Mouse (Mus musculus) forebrain, embryonic 10.5 days (tissue): ENCODE measurements at regions not wholly inside any gene's neighbourhood (a gene's known extent, or its start where the extent isn't known, plus 50 kb on each side); places are given as distances from the start of the nearest gene placed in this dataset.

Source experiments
- DNase-seq: peaks from one replicate; pipeline ENCODE4 v3.0.0-alpha.2; 2017; ENCODE audit warnings: low spot score; ENCODE audit errors: extremely low spot score
- H3K27ac ChIP-seq: fragments of 300-500 bp; sonication (generic); 2 replicates; pipeline ENCODE4 v1.5.1; 2016; ENCODE audit warnings: mild to moderate bottlenecking
- H3K27me3 ChIP-seq: fragments of 300-500 bp; sonication (generic); 2 replicates; pipeline ENCODE4 v1.6.1; 2016; ENCODE audit warnings: mild to moderate bottlenecking; ENCODE audit not compliant: poor library complexity, severe bottlenecking
- H3K36me3 ChIP-seq: fragments of 300-500 bp; sonication (generic); replicated peaks from 2 replicates; pipeline ENCODE4 v1.6.1; 2016; ENCODE audit warnings: mild to moderate bottlenecking, moderate library complexity
- H3K4me1 ChIP-seq: fragments of 300-500 bp; sonication (generic); 2 replicates; pipeline ENCODE4 v1.6.1; 2016
- H3K4me3 ChIP-seq: fragments of 300-500 bp; sonication (generic); 2 replicates; pipeline ENCODE4 v1.5.1; 2016; ENCODE audit warnings: mild to moderate bottlenecking, moderate library complexity
- H3K9me3 ChIP-seq: fragments of 300-500 bp; sonication (generic); 2 replicates; pipeline ENCODE4 v1.6.1; 2016; ENCODE audit warnings: mild to moderate bottlenecking, moderate library complexity
- WGBS: fragments of 180-500 bp; shearing (Covaris S2); methylation state at CpG from one replicate; pipeline ENCODE4 v1.1.7; 2016; 5-methylcytosine and 5-hydroxymethylcytosine counted together

- no peak overlapping the region for H3K4me3 ChIP-seq
- 75% methylated on average over 7 of the region's 7 CpGs for WGBS
- peak overlapping the region; percentile 66 for H3K27ac ChIP-seq
- peaks cover 15% of the 10 kb centered on the region for H3K4me1 ChIP-seq
- H3K9me3 ChIP-seq = no peaks in the 10 kb centered on the region
- H3K27me3 ChIP-seq = peaks cover 5% of the 10 kb centered on the region; the same call in 1 of the 2 replicates
- no peaks in the 10 kb centered on the region for H3K36me3 ChIP-seq
- no peak for DNase-seq
These were observed 654.7 kb downstream of the Adgrl2 start for GRCm38 (mm10) chr3:148335654-148336053.

GRCm38 (mm10) chr3:148324911-148325621 lies 665.3 kb downstream of the Adgrl2 start:
- Histone ChIP-seq H3K9me3 (no peaks in the 10 kb centered on the region), H3K4me1 (no peaks in the 10 kb centered on the region), H3K4me3 (no peak overlapping the region), H3K27me3 (no peaks in the 10 kb centered on the region), H3K36me3 (no peaks in the 10 kb centered on the region), H3K27ac (no peak overlapping the region)
- DNase-seq = no peak
- WGBS = 81% methylated on average over 2 of the region's 2 CpGs

- DNase-seq = no peak
- 94% methylated on average over 3 of the region's 3 CpGs for WGBS
- Histone ChIP-seq H3K4me1 (no peaks in the 10 kb centered on the region), H3K36me3 (no peaks in the 10 kb centered on the region), H3K9me3 (no peaks in the 10 kb centered on the region), H3K4me3 (no peak overlapping the region), H3K27ac (no peak overlapping the region), H3K27me3 (no peaks in the 10 kb centered on the region)
These were observed 668.5 kb downstream of the Adgrl2 start for GRCm38 (mm10) chr3:148321894-148322293.

DNA sequence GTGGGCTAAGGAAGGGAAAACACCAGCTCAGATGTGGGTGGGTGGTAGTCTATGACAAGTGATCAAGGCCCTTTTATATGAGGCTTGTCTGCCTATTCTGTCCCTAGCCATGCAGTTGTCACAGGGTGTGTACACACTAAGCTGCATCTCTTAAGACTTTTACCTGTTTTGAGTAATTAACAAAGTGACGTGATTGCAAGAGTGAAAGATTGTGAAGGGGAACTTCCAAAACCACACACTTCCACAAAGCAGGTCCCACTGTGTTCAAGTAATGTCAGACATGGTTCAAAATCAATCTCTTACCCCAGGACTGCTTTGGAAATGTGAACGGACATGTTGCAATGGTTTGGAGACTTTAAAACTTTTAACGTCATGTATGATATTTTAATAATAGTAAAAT lies 674.2 kb downstream of the Adgrl2 start:
- Histone ChIP-seq H3K9me3 (no peaks in the 10 kb centered on the region), H3K27me3 (no peaks in the 10 kb centered on the region), H3K4me3 (no peak overlapping the region), H3K36me3 (no peaks in the 10 kb centered on the region), H3K27ac (no peak overlapping the region), H3K4me1 (no peaks in the 10 kb centered on the region)
- 94% methylated on average over 3 of the region's 3 CpGs for WGBS
- DNase-seq = no peak

GRCm38 (mm10) chr3:148315286-148315685 lies 675.1 kb downstream of the Adgrl2 start:
- no peaks in the 10 kb centered on the region for H3K9me3 ChIP-seq
- H3K4me1 ChIP-seq = no peaks in the 10 kb centered on the region
- 93% methylated on average over 1 of the region's 1 CpGs for WGBS
- no peak for DNase-seq
- H3K36me3 ChIP-seq = no peaks in the 10 kb centered on the region
- H3K4me3 ChIP-seq = no peak overlapping the region
- H3K27ac ChIP-seq = no peak overlapping the region
- H3K27me3 ChIP-seq = no peaks in the 10 kb centered on the region

- H3K27ac ChIP-seq = no peak overlapping the region
- WGBS = 93% methylated on average over 5 of the region's 5 CpGs
- H3K36me3 ChIP-seq = no peaks in the 10 kb centered on the region
- H3K4me1 ChIP-seq = 0 out of 2 replicates have a peak, but pooled peaks cover 2% of the 10 kb centered on the region
- no peak overlapping the region for H3K4me3 ChIP-seq
- DNase-seq = no peak
- no peaks in the 10 kb centered on the region for H3K9me3 ChIP-seq
- no peaks in the 10 kb centered on the region for H3K27me3 ChIP-seq
These were observed 694.8 kb downstream of the Adgrl2 start for GRCm38 (mm10) chr3:148295515-148295914.

- Histone ChIP-seq H3K9me3 (no peaks in the 10 kb centered on the region), H3K36me3 (no peaks in the 10 kb centered on the region), H3K4me3 (no peak overlapping the region), H3K4me1 (no peaks in the 10 kb centered on the region), H3K27ac (no peak overlapping the region), H3K27me3 (no peaks in the 10 kb centered on the region)
- WGBS = 52% methylated on average over 3 of the region's 3 CpGs
- no peak for DNase-seq
These were observed 711.4 kb downstream of the Adgrl2 start for GRCm38 (mm10) chr3:148278978-148279377.

DNA sequence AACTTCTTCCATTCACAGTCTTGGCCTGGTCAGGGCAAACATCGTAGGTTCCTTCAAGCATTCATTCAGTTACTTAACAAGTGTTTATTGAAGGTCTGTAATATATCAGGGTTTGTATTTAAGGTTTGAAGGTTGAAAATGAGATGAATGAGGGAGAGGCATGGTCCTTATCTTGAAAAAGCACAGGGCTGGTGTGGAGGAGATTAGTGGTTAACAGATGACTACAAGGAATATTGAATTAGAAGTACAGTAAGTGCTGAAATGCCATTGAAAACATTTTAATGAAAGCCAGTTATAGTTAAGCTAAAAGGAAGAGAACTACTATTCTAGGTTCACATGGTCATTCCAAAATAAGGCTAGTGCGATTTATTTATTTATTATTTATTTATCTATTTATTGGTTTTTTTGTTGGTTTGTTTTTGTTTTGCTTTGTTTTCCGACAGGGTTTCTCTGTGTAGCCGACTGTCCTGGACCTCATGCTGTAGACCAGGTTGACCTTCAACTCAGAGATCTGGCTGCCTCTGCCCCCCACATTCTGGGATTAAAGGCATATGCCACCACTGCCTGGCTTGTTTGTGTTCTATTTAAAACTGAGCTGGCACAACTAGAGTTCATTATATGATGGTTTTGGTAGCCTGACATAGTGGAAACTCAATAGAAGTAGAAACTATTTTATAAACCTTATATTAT lies 718.1 kb downstream of the Adgrl2 start:
- no peaks in the 10 kb centered on the region for H3K27me3 ChIP-seq
- H3K36me3 ChIP-seq = no peaks in the 10 kb centered on the region
- H3K27ac ChIP-seq = no peak overlapping the region
- no peak for DNase-seq
- 82% methylated on average over 4 of the region's 4 CpGs for WGBS
- H3K4me1 ChIP-seq = peaks cover 17% of the 10 kb centered on the region
- no peak overlapping the region for H3K4me3 ChIP-seq
- no peaks in the 10 kb centered on the region for H3K9me3 ChIP-seq

DNA sequence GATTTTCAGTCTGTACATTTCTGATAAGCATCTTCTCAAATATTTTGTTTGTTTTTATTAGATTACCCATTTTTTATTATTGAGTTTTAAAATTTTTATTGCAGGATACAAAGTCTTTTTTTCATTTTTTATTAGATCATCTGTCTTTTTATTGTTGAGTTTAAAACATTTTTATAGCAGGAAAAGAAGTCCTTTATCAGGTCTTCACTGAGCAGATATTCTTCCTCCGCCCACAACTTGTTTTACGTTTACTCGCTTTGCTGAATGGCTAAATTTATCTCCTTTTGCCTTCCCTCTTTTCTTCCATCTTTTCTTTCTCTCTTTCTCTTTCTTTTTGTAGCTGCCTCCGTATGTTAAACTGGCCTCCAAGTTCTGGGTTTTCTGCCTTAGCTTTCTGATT lies 721.5 kb downstream of the Adgrl2 start:
- no peaks in the 10 kb centered on the region for H3K9me3 ChIP-seq
- H3K36me3 ChIP-seq = no peaks in the 10 kb centered on the region
- H3K4me3 ChIP-seq = no peak overlapping the region
- H3K4me1 ChIP-seq = peaks cover 17% of the 10 kb centered on the region
- no peak for DNase-seq
- no peak overlapping the region for H3K27ac ChIP-seq
- H3K27me3 ChIP-seq = no peaks in the 10 kb centered on the region
- 93% methylated on average over 4 of the region's 4 CpGs for WGBS

DNA sequence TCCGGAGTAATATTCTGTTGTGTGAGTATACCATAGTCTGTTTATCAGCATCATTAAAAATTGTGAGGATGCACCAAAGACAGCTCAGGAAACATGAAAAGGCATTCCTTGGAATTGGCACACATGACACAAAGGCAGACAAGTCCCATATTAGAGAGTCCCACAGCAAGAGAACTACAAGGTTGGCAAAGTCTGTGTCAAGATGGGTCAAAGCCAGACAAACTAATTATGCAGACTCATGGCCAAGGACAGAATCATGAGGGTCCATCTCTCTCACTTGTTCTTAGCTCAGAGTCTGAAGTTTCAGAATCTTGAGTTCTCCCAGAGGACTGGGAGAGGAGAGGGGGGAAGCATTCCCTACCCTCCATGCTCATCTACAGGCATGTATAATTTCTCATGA lies 731.1 kb downstream of the Adgrl2 start:
- no peaks in the 10 kb centered on the region for H3K9me3 ChIP-seq
- H3K4me3 ChIP-seq = no peak overlapping the region
- H3K27ac ChIP-seq = no peak overlapping the region
- H3K36me3 ChIP-seq = no peaks in the 10 kb centered on the region
- no peaks in the 10 kb centered on the region for H3K27me3 ChIP-seq
- H3K4me1 ChIP-seq = no peaks in the 10 kb centered on the region
- WGBS = 83% methylated on average over 1 of the region's 1 CpGs
- DNase-seq = no peak

GRCm38 (mm10) chr3:148248617-148249016 lies 741.7 kb downstream of the Adgrl2 start:
- Histone ChIP-seq H3K27ac (no peak overlapping the region), H3K9me3 (no peaks in the 10 kb centered on the region), H3K36me3 (no peaks in the 10 kb centered on the region), H3K27me3 (no peaks in the 10 kb centered on the region), H3K4me1 (no peaks in the 10 kb centered on the region), H3K4me3 (no peak overlapping the region)
- DNase-seq = no peak
- WGBS = 86% methylated on average over 1 of the region's 1 CpGs

DNA sequence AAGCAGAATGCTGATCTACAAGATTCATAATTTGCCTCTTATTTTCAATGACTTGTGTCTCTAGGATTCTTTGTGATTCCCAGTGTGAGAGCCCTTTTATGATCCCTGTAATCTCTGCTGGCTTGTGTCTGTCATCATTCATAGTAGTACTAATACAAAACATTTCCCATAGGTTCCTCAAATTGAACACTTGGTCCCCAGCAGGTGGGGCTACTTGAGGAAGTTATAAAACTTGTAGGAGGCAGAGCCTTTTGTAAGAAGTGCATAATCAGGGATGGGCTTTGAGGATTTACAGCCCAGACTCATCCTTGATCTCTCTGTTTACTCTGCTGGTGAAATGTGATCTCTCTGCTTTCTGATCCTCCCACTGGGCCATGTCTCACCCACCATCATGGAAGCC lies 743.6 kb downstream of the Adgrl2 start:
- Histone ChIP-seq H3K4me1 (no peaks in the 10 kb centered on the region), H3K36me3 (no peaks in the 10 kb centered on the region), H3K27me3 (no peaks in the 10 kb centered on the region), H3K4me3 (no peak overlapping the region), H3K27ac (no peak overlapping the region), H3K9me3 (no peaks in the 10 kb centered on the region)
- DNase-seq = no peak

DNA sequence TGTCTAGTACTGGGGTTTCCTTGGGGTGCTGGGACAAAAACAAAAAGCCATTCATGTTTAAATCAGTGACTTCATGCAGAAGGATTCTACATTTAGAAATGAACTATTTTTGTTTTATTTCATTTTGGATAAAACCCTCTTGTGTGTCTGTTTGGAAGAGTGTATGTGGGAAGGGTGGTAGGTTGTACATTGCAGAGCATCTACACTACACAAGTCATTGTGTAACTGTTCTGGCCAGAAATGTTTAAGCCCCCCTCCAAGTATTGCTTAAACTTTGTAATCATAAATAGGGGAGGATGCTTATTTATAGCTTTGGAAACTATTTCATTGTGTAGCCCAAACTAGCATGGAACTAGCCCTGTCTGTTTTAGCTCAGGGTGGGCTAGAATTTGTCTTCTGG lies 752.3 kb downstream of the Adgrl2 start:
- no peak for DNase-seq
- Histone ChIP-seq H3K36me3 (no peaks in the 10 kb centered on the region), H3K27me3 (no peaks in the 10 kb centered on the region), H3K4me3 (no peak overlapping the region), H3K27ac (no peak overlapping the region), H3K4me1 (no peaks in the 10 kb centered on the region), H3K9me3 (no peaks in the 10 kb centered on the region)
